Mouse (Mus musculus) heart, adult 2 months (tissue): ENCODE data around the gene Gm27179.
"Not testable (repeated sequence)": the region's sequence is repeated elsewhere in the genome, so short reads cannot be mapped to it uniquely, and the experiment has no call there.

Experiments
- EP300 ChIP-seq: fragments of 200-500 bp; IDR thresholded peaks from 2 replicates; pipeline ENCODE4 v1.6.1; 2011; ENCODE audit warnings: low read depth, low read length, control low read depth; ENCODE audit not compliant: insufficient read depth
- POLR2A ChIP-seq: fragments of 200-500 bp; IDR thresholded peaks from 2 replicates; pipeline ENCODE4 v1.6.1; 2011; ENCODE audit warnings: mild to moderate bottlenecking, low read depth, low read length, control low read depth; ENCODE audit not compliant: insufficient read depth

DNA sequence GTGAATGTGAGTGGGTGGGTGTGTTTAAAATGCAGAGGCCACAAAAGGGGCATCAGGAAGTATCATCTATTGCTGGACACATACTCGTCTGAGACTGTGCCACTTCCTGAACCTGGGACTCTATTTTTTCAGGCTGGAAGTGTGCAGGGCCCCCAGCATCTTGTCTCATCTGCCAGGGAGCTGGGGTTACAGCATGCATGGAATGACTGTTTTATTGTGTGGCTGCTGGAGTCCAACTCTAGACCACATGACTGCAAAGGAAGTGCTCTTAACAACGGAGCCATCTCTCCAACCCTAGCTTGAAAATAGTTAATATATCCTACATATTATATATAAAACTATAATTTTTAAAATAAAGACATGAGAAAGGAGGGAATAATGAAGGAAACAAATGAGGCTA, 39.0 kb downstream of the Gm27179 start:
- not testable (repeated sequence) for TF ChIP-seq POLR2A, EP300
